Mouse (Mus musculus): ENCODE results near the gene Lrrc32. TPM values are rescaled to one million over a fixed set of nuclear protein-coding genes. Genes with fewer than 3 reads are reported as not detected.

Gene Lrrc32
- polyA plus RNA-seq, 1 experiment = 17.7 TPM

- Histone ChIP-seq H3K36me3 (ENCODE audit: control insufficient read depth, insufficient read depth, low read length) (no peaks in the 10 kb centered on the region), H3K4me3 (ENCODE audit: low read depth, low read length) (no peak overlapping the region), H3K27me3 (ENCODE audit: control insufficient read depth, insufficient read depth, low read length) (no peaks in the 10 kb centered on the region), H3K27ac (ENCODE audit: insufficient read depth, low read depth, low read length) (peak overlapping the region; percentile 11; the same call in 1 of the 2 replicates), H3K4me1 (ENCODE audit: control insufficient read depth, insufficient read depth, insufficient read length, low read length) (peaks cover 5% of the 10 kb centered on the region; the same call in 1 of the 2 replicates)
- 65% methylated on average over 3 of the region's 3 CpGs for WGBS
- TF ChIP-seq POLR2A (IDR thresholded peaks at IDR 0.05; ENCODE audit: low read depth, low read length) = no peak
- no peak for TF ChIP-seq CTCF (IDR thresholded peaks at IDR 0.05; ENCODE audit: extremely low read depth, insufficient read length, insufficient replicate concordance, low read depth, low read length)
Measured at GRCm38 (mm10) chr7:98500470-98500869, 11.4 kb downstream of the Lrrc32 start.

DNA sequence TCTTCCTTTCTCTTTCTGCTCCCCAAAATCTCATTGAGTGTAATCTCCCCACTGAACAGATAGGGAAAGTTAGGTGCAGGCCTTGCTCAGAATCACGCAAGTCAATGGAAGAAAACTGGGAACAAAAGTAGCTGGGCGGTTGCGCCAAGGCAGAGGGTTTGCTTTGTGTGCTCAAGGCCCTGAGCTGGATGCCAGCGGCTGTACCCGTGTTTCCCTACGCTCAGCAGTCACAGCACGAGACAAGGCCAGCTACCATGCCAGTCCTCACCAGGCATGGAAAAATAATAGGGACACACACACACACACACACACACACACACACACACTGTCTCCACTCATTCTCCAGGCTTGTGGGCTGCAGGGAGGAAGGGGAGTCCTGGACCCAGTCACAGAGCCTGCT is 12.0 kb downstream of the Lrrc32 start:
- TF ChIP-seq CTCF (IDR thresholded peaks at IDR 0.05; ENCODE audit: extremely low read depth, insufficient read length, insufficient replicate concordance, low read depth, low read length) (no peak), POLR2A (IDR thresholded peaks at IDR 0.05; ENCODE audit: low read depth, low read length) (no peak)
- Histone ChIP-seq H3K27me3 (ENCODE audit: control insufficient read depth, insufficient read depth, low read length) (no peaks in the 10 kb centered on the region), H3K4me1 (ENCODE audit: control insufficient read depth, insufficient read depth, insufficient read length, low read length) (peaks cover 5% of the 10 kb centered on the region; the same call in 1 of the 2 replicates), H3K27ac (ENCODE audit: insufficient read depth, low read depth, low read length) (no peak overlapping the region), H3K4me3 (ENCODE audit: low read depth, low read length) (no peak overlapping the region), H3K36me3 (ENCODE audit: control insufficient read depth, insufficient read depth, low read length) (no peaks in the 10 kb centered on the region)
- WGBS = 94% methylated on average over 7 of the region's 7 CpGs

DNA sequence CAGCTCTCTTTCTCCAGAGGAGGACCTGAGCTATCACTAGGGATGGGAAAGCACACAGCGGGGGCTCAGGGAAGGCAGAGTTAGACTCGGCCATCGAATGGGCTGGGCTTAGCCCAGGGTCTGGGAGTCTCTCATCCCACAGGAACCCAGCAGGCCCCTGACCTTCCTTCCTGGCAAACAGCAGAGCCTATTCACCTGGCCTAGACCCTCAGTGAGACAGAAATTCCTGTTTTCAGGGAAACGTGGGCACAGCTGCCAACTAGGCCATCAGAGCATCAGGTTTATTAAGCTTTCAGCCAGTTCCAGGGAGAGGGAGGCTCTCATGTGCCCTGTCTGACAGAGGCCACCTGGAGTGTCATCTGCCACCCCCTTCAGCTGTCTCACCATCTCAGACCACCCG is 13.8 kb downstream of the Lrrc32 start:
- H3K27ac ChIP-seq (ENCODE audit: insufficient read depth, low read depth, low read length) = no peak overlapping the region
- WGBS = 63% methylated on average over 5 of the region's 5 CpGs
- H3K4me3 ChIP-seq (ENCODE audit: low read depth, low read length) = no peak overlapping the region
- TF ChIP-seq CTCF (IDR thresholded peaks at IDR 0.05; ENCODE audit: extremely low read depth, insufficient read length, insufficient replicate concordance, low read depth, low read length) (no peak), POLR2A (IDR thresholded peaks at IDR 0.05; ENCODE audit: low read depth, low read length) (no peak)
- H3K4me1 ChIP-seq (ENCODE audit: control insufficient read depth, insufficient read depth, insufficient read length, low read length) = peaks cover 5% of the 10 kb centered on the region; the same call in 1 of the 2 replicates
- no peaks in the 10 kb centered on the region for H3K36me3 ChIP-seq (ENCODE audit: control insufficient read depth, insufficient read depth, low read length)
- H3K27me3 ChIP-seq (ENCODE audit: control insufficient read depth, insufficient read depth, low read length) = no peaks in the 10 kb centered on the region

DNA sequence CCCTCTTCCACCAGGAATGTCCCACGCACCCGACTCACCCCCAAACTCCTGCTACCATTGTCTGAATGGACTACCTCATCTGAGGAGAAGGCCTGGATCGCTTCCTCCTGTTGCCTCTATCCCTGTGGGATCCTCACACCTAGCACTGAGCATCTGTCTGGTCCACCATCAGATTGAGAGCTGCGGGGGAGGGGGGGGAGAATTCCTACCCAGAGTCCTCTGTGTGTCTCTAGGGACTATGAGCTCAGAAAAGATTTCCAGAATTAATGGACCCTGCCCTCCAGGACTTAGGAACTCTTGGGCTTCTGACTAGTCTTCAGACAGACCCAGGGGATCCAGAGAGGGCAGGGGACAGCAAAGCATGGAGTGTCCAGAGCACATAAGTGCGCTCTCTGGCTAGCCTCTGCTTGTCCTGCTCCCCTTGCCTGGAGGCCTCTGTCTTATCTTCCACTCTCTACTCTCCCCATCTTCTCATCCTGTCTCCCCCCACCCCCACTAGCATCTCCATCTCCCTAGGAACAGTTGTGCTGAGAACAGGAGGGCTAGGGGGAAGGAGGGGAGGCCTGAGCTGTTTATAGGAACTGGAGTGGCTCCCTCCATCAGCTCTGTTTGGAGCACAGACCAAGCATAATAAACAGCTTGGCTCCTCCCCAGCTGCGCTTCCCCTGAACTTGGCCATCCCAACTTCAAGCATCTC is 15.0 kb downstream of the Lrrc32 start:
- WGBS = 77% methylated on average over 6 of the region's 6 CpGs

DNA sequence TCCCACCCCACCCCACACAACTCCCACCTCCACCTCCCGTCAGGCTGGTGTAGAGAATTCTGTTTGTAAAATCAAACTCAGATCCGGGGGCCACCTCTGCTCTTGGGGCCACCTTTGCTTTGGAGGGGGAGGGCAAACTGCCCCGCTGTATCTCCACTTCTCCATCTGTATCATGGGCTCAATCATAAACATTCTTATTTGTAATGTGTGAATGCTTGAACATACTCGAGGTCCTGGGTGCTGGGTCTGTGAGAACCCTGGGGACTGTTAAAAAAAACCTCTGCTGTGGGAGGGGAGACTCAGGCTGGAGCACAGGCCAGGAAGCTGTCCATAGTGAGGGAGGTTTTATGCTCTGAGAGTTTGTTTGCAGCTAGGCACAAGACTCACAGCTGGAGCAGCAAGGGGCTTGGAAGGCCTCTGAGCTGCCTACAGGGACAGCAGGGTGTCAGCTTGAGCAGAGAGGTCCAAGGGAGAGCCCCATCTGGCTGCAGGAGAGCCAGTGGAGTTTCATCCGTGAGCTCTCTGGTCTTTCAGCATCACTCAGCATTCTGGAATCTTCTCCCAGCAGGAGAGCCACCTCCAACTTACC is 15.7 kb downstream of the Lrrc32 start:
- no peak for TF ChIP-seq CTCF (IDR thresholded peaks at IDR 0.05; ENCODE audit: extremely low read depth, insufficient read length, insufficient replicate concordance, low read depth, low read length)
- no peak for TF ChIP-seq POLR2A (IDR thresholded peaks at IDR 0.05; ENCODE audit: low read depth, low read length)
- H3K4me1 ChIP-seq (ENCODE audit: control insufficient read depth, insufficient read depth, insufficient read length, low read length) = 0 out of 2 replicates have a peak, but pooled peaks cover 3% of the 10 kb centered on the region
- H3K36me3 ChIP-seq (ENCODE audit: control insufficient read depth, insufficient read depth, low read length) = no peaks in the 10 kb centered on the region
- H3K4me3 ChIP-seq (ENCODE audit: low read depth, low read length) = no peak overlapping the region
- H3K27ac ChIP-seq (ENCODE audit: insufficient read depth, low read depth, low read length) = peak overlapping the region; percentile 66
- 43% methylated on average over 5 of the region's 5 CpGs for WGBS
- H3K27me3 ChIP-seq (ENCODE audit: control insufficient read depth, insufficient read depth, low read length) = no peaks in the 10 kb centered on the region

More for the DNA sequence above, 15.0 kb downstream of the Lrrc32 start:
- Histone ChIP-seq H3K4me3 (ENCODE audit: low read depth, low read length) (no peak overlapping the region), H3K36me3 (ENCODE audit: control insufficient read depth, insufficient read depth, low read length) (no peaks in the 10 kb centered on the region), H3K27me3 (ENCODE audit: control insufficient read depth, insufficient read depth, low read length) (no peaks in the 10 kb centered on the region), H3K4me1 (ENCODE audit: control insufficient read depth, insufficient read depth, insufficient read length, low read length) (peaks cover 4% of the 10 kb centered on the region; the same call in 1 of the 2 replicates), H3K27ac (ENCODE audit: insufficient read depth, low read depth, low read length) (peak overlapping the region; percentile 2; the same call in 1 of the 2 replicates)
- TF ChIP-seq POLR2A (IDR thresholded peaks at IDR 0.05; ENCODE audit: low read depth, low read length) = no peak
- TF ChIP-seq CTCF (IDR thresholded peaks at IDR 0.05; ENCODE audit: extremely low read depth, insufficient read length, insufficient replicate concordance, low read depth, low read length) = no peak

DNA sequence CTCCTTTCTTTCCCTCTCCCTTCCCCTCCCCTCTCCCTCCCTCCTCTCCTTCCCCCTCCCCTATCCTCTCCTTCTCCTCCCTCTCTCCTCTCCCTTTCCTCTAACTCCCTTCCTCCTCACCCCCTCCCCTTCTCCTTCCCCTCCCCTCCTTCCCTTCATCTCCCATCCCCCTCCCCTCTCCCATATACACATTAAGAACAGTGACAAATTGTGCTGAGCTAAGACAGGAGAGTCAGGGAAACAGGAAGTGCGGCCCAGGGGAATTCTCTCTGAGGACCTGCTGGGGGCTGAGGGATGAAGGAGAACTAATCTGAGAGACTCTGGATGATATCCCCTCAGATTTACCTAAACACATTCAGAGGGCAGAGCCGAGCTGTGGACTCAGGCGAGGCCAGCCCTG is 16.6 kb downstream of the Lrrc32 start:
- no peak overlapping the region for H3K27ac ChIP-seq (ENCODE audit: insufficient read depth, low read depth, low read length)

More for the DNA sequence above, 16.6 kb downstream of the Lrrc32 start:
- TF ChIP-seq CTCF (IDR thresholded peaks at IDR 0.05; ENCODE audit: extremely low read depth, insufficient read length, insufficient replicate concordance, low read depth, low read length) (no peak), POLR2A (IDR thresholded peaks at IDR 0.05; ENCODE audit: low read depth, low read length) (no peak)
- Histone ChIP-seq H3K4me3 (ENCODE audit: low read depth, low read length) (no peak overlapping the region), H3K4me1 (ENCODE audit: control insufficient read depth, insufficient read depth, insufficient read length, low read length) (no peaks in the 10 kb centered on the region), H3K27me3 (ENCODE audit: control insufficient read depth, insufficient read depth, low read length) (no peaks in the 10 kb centered on the region), H3K36me3 (ENCODE audit: control insufficient read depth, insufficient read depth, low read length) (no peaks in the 10 kb centered on the region)
- 50% methylated on average over 3 of the region's 3 CpGs for WGBS
